Mouse (Mus musculus) adrenal gland, postnatal 36 days (tissue): ENCODE results near the gene Ppig. TPM values are rescaled to one million over a fixed set of nuclear protein-coding genes. Genes with fewer than 3 reads are reported as not detected.
"Not testable (repeated sequence)": the region's sequence is repeated elsewhere in the genome, so short reads cannot be mapped to it uniquely, and the experiment has no call there.

Source experiments
- DNase-seq, 2 experiments: peaks; one replicate each; pipeline ENCODE4 v3.0.0; 2021; ENCODE audit warnings: mixed read lengths in 1 of 2
- long read RNA-seq, 2 experiments: library from polyadenylated mRNA; stranded (forward); transcript quantifications; one replicate each; pipeline ENCODE4 v2.0.0; 2021; ENCODE audit warnings: borderline sequencing depth in 2 of 2
- total RNA-seq, 2 experiments: library from RNA; stranded (reverse); gene quantifications; 2 replicates each; pipeline ENCODE4 v1.2.3; 2021

The Ppig gene
- 10 to 100 TPM; 68.8 to 70.1 TPM for total RNA-seq
- long read RNA-seq, experiment 1, full-length matches to known transcripts: 24 of 47 reads
- long read RNA-seq, experiment 1, partial matches to known transcripts: 12 of 47 reads
- long read RNA-seq, experiment 1, other reads (novel, unspliced or antisense): 11 of 47 reads
- long read RNA-seq, experiment 2, full-length matches to known transcripts: 6 of 10 reads
- long read RNA-seq, experiment 2, partial matches to known transcripts: 1 of 10 reads
- long read RNA-seq, experiment 2, other reads (novel, unspliced or antisense): 3 of 10 reads

GRCm38 (mm10) chr2:69722273-69722649 is at the start of gene Ppig:
Gene Ppig (plus strand): TSS chr2:69722545.
- DNase-seq: no peak

DNA sequence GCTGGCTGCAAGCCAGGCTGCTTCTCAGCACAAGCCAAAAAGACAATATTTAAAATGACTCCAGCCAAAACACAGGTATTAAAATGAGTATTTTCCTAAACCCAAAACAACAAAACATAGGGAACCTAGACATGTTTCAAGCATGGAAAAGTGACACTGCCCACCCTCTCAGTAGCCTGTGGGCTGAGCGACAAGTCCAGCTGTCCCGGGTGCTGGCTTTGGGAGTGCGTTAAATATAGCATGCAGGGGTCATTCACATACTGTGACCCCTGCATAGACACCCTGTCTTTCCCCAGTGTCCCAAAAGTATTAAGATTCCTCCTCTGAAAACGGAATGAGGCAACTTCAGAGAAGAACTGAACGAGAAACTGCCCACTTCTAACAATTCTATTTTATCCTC is 48.6 kb upstream of the Ppig start:
- no peak for DNase-seq

DNA sequence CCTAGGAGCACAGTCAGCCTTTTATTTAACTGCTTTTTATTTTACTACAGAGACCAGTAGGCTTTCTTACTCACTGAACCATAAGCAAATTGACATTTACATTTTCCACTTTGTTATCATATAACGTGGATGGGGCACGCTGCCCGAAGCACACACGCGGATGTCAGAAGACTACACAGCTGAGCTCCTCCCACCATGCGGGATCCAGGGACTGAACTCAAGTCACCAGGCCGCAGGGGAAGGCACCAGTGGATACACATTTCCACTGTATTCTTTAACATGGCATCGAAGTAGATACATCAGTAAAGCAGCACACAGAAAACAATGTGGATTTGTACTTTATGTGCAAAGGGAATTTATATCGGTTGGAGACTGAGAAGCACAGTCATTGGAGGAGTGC is 47.1 kb upstream of the Ppig start:
- no peak for DNase-seq

DNA sequence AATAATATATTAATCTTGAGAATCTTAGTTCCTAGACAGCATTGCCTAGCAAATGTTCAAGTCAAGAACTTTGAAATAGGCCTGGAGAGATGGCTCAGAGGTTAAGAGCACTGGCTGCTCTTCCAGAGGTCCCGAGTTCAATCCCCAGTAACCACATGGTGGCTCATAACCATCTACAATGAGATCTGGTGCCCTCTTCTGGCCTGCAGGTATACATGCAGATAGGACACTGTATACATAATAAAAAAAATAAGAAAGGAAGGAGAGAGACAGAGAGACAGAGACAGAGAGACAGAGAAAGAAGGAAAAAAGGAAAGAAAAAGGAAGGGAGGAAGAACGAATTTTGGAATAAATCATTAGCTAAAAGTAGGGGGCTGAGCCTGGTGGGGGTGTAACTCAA is 45.6 kb upstream of the Ppig start:
- no peak for DNase-seq

GRCm38 (mm10) chr2:69677215-69677614 is 45.1 kb upstream of the Ppig start:
- not testable (repeated sequence) for DNase-seq

- peak in 1 of 2 experiments; percentile 13 for DNase-seq
Measured at GRCm38 (mm10) chr2:69679990-69680389, 42.4 kb upstream of the Ppig start.

DNA sequence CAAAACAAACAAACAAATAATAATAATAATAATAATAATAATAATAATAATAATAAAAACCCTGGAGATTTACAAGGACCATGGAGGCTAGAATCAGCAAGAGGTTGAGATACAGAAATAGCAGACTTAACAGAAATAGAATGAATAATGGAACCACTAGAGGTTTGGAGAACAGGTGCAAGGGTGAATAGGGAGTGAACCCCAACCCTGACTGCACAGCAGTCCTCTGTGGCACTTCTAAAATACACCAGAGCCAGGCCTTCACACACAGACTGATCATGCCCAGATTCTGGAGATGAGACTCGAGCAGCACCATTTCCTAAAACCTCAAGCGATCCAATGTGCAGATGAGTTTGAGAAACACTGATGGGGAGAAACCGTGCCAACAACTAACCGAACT is 40.4 kb upstream of the Ppig start:
- no peak for DNase-seq

DNA sequence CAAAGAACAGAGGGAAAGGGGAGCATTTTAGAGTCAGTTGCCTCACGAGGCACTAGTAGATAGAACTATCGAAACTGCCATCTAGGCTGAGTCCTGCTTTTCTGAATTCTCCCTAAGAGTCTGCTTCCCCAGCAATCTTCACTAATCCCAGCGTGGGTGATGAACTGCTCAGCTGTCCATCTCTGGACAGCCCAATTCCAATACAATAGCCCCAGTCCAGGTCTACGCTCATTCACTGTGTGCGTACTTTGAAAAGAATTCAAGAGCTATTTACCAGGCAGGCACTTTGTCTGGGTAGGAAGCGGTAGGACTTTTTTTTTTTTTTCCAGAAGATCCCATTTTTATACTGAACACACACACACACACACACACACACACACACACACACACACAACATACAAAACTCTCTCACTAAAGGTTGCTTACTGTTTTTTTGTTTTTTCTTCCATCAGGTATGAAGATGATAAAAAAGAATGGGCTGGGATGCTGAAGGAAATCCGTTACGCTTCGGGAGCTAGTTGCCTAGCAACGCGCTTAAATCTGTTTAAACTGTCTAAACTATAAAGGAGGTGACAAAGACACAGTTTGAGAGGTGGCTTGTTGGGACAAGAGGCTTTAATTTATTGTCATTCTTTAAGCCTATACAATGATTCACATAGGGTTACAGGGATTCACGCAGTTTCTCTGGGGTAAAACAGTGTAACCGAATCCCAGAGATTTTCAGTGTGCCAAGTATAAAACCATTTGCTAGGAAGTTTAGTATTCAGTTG is 39.1 kb upstream of the Ppig start:
- no peak for DNase-seq

- no peak for DNase-seq
Measured at GRCm38 (mm10) chr2:69684488-69684887, 37.9 kb upstream of the Ppig start.

DNA sequence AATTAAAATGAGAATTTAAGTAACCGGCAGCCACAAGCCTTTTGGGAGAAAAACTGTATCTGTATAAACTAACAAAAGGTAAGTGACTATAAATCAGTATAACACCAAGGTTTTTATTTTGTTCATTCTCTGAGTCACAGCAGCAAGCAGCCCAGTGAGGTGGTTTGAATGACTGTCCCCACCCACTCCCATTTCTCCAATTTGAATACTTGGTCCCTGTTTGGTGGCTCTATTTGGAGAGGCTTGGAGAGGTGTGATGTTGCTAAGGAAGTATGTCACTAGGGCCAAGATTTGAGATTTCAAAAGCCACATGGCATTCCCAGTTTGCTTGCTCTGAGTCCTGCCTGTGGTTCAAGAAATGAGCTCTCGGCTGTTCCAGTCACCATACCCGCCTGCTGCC is 32.1 kb upstream of the Ppig start:
- DNase-seq: no peak

GRCm38 (mm10) chr2:69690843-69691242 is 31.5 kb upstream of the Ppig start:
- DNase-seq: no peak

DNA sequence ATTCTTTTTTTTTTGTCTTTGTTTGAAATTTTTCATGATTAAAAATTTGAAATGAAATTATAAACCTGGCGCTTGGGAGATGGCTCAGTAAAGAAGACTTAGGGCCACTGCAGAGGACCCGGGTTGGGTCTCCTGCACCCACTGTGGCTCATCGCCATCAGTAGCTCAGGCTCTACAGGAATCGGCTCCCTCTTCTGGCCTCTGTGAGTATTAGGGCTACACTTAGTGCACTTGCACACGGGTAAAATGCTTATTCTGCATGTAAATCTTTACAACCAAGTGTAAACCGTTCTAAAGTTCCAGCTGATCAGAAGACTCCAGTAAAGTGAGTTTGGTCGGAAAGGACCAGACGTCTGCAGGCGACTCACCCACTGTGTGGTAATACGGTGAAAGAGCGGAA is 28.8 kb upstream of the Ppig start:
- DNase-seq: no peak

GRCm38 (mm10) chr2:69700446-69700845 is 21.9 kb upstream of the Ppig start:
- no peak for DNase-seq

DNA sequence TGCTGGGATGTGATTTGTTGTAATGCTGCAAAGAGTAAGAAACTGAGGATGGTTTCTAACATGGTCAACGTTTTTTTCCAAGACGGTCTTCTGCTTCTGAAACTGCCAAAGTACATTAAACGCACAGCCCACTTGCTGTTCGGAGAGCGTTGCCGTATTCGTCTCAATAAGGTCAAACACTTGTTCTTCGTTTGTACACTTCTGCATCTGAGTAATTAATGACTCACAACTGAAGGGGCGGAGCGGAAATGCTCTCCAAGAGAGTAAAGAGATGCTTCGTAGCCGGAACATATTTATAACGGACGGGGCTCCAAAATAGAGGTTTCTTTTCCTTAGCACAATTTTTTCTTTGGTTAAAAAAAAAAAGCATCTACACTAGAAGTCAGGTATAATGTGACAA is 10.2 kb upstream of the Ppig start:
- DNase-seq: peak; percentile 47 to 50

- DNase-seq: peak; percentile 90 to 91
Measured at GRCm38 (mm10) chr2:69712981-69713625, 9.2 kb upstream of the Ppig start, which contains the start of gene Fastkd1. Gene Fastkd1 (minus strand): TSS chr2:69713516.

DNA sequence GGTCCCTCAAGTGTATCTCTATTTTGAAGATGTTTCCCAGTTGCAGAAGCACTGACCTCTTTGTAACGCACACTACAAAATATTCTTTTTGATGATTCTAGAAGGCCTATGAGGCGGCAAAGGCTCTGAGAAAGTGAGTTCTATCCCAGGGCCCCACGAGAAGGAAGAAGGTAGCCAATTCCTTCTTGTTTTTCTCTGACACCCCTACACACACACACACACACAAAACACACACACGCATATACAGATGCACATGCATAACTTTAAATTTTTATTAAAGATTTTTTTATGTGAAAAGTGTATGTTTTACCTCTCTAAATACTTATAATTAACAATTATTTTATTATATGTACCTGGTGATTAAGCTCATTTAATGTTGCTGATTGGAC is 8.7 kb upstream of the Ppig start:
- DNase-seq: no peak

DNA sequence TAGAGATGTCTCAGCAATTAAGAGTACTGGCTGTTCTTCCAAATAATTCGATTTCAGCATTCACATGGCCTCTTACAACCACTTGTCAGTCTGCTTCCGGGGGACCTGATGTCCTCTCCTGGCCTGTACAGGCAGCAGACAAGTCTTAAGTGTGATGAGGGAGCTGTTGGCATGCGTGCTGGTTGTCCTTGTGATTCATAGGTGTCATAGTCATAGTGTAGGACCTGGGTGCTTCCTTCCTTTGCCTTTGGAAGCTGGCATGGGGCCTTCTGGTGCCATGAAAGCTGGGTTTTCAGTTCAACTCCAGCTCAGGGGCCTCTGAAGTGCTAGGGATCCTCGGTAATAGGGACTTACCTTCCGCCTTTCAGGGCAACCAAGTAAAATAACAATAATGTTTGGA is 8.2 kb upstream of the Ppig start:
- DNase-seq: peak; percentile 20 to 40

DNA sequence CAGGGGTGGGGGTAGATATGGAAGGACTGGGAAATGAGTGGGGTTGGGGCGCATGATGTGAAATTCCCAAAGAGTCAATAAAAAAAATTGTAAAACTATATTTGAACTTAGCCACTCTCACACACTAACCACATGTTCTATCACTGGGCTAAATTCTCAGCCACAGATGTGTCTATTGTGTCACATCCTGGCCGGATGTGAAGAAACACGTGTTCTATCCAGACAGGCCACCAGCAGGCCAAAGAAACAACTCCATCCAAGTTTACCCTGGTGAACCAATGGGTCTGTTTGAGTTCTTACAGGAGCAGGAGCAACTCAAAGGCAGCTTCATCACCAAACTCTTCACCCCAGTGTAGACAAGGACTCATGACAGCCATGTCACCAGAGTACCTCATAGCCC is 5.9 kb upstream of the Ppig start:
- DNase-seq: no peak

GRCm38 (mm10) chr2:69719121-69719520 is 3.2 kb upstream of the Ppig start:
- peak; percentile 56 to 78 for DNase-seq

GRCm38 (mm10) chr2:69722650-69723518 is 539 bp downstream of the Ppig start:
- DNase-seq: peak; percentile 95 to 96

DNA sequence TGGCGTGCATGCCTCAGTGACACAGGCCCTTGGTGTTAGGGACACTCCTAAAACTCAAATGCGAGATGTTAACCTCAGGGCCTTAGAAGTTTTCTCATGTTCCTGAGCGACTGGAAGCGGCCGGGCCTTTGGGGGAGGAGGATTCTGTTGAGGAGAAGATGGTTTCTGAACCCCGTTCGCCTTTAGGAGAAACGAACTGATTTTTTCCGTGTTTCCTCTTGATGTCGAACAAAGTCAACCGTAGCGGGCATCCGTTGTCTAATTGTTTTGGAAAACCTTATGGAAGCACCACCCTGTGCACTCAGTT is 1.1 kb downstream of the Ppig start:
- DNase-seq: no peak

DNA sequence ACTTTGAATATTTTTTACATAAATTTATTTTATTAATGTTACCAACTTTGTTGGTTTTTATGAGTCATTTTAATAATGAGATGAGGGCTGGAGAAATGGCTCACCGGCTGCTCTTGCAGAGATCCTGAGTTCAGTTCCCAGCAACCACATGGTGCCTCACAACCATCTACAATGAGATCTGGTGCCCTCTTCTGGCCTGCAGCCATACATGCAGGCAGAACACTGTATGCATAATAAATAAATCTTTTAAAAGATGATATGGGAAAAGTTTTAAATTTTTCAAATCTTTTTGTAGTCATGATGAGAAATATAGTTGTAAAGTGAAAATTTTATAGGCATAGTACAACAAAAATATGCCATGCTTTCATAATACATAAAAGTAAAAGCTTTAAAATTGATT is 22.7 kb downstream of the Ppig start:
- DNase-seq: no peak

- no peak for DNase-seq
Measured at GRCm38 (mm10) chr2:69760980-69761379, 38.6 kb downstream of the Ppig start.
